Mouse (Mus musculus) forebrain, embryonic 13.5 days (tissue): ENCODE data around the gene Mrto4. TPM values are rescaled to one million over a fixed set of nuclear protein-coding genes. Genes with fewer than 3 reads are reported as not detected.
A peak's percentile ranks its signal among the peaks of the same experiment; 100 is the strongest.
"Not testable (repeated sequence)": the region's sequence is repeated elsewhere in the genome, so short reads cannot be mapped to it uniquely, and the experiment has no call there.

ENCODE experiments used
- ATAC-seq: fragments of 200-750 bp; cut with Nextera tagmentation; 2 replicates; pipeline ENCODE4 v1.8.0; 2017
- H3K27ac ChIP-seq: fragments of 300-500 bp; sonication (generic); 2 replicates; pipeline ENCODE4 v1.5.1; 2015; ENCODE audit warnings: inconsistent platforms, mild to moderate bottlenecking, moderate library complexity
- H3K27me3 ChIP-seq: fragments of 300-500 bp; sonication (generic); 2 replicates; pipeline ENCODE4 v1.6.1; 2015; ENCODE audit warnings: mild to moderate bottlenecking, inconsistent platforms
- H3K36me3 ChIP-seq: fragments of 300-500 bp; sonication (generic); 2 replicates; pipeline ENCODE4 v1.6.1; 2015; ENCODE audit warnings: mild to moderate bottlenecking, inconsistent platforms; ENCODE audit not compliant: poor library complexity, severe bottlenecking
- H3K4me1 ChIP-seq: fragments of 300-500 bp; sonication (generic); 2 replicates; pipeline ENCODE4 v1.6.1; 2015; ENCODE audit warnings: inconsistent platforms
- H3K4me2 ChIP-seq: fragments of 300-500 bp; sonication (generic); 2 replicates; pipeline ENCODE4 v1.6.1; 2015; ENCODE audit warnings: inconsistent platforms, mild to moderate bottlenecking, moderate library complexity
- H3K4me3 ChIP-seq: fragments of 300-500 bp; sonication (generic); 2 replicates; pipeline ENCODE4 v1.5.1; 2015; ENCODE audit warnings: mild to moderate bottlenecking, inconsistent platforms
- H3K9ac ChIP-seq: fragments of 300-500 bp; sonication (generic); 2 replicates; pipeline ENCODE4 v1.6.1; 2015; ENCODE audit warnings: mild to moderate bottlenecking, inconsistent platforms
- H3K9me3 ChIP-seq: fragments of 300-500 bp; sonication (generic); replicated peaks from 2 replicates; pipeline ENCODE4 v1.6.1; 2016; ENCODE audit warnings: inconsistent platforms
- WGBS: fragments of 180-500 bp; shearing (Covaris S2); methylation state at CpG from one replicate; pipeline ENCODE4 v1.1.7; 2015; 5-methylcytosine and 5-hydroxymethylcytosine counted together
- polyA plus RNA-seq: library from polyadenylated mRNA; unstranded; fragments of >200 nt; fragmentation: Nextera tagmentation; extraction: Ambion mirVana; gene quantifications from 2 replicates; pipeline ENCODE4 v1.2.1, GENCODE M21; 2015

The Mrto4 gene
- 119 and 134 TPM in 2 replicates for polyA plus RNA-seq

DNA sequence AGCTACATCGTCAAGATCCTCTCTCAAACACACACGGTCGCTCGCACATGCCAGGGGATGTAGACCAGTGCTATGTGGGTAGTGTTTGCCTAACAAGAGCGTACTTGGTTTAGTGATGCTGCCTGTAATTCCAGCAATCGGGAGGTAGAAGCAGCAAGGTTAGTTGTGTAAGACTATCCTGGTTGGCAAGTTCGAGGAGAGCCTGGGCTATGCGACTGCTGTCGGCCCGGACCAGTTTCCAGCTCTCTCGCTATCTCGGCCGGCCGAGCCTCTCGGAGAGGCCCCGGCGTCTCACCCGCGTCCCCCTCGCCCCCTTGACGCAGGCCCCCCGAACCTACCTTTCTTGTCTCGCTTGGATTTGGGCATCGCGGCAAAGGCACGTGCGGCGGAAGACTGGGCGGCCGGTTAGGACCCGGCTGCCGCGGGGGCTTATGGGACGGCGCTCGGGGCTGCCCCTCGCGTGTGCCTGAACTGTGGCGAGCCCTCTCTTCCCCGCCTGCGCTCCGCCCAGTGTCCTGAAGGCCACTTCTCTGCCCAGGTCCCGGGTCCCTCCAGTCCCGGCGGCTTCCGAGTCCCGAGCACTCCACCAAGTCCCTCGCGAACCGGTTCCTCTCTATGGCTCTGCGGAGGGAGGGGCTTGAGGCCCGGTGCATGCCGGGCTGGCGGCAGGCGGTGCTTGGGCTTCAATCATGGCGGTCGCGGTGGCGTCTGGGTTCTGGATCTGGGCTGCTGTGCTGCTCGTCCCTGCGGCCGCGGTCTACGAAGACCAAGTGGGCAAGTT lies at the start of gene Mrto4, which contains the start of the genes Emc1 and Ubr4:
Mrto4 (minus strand) TSS at position 646 of the 781 bp plus-strand sequence.
Emc1 (plus strand) TSS at position 657 of the 781 bp plus-strand sequence.
Ubr4 (plus strand) TSS at position 679 of the 781 bp plus-strand sequence.
- peaks cover 20% of the 10 kb centered on the region for H3K4me1 ChIP-seq
- H3K4me2 ChIP-seq = peak within 1 kb of the TSS; percentile 97
- H3K27me3 ChIP-seq = no peaks in the 10 kb centered on the region
- WGBS = under 1% methylated on average over 64 of the region's 64 CpGs
- no peaks in the 10 kb centered on the region for H3K9me3 ChIP-seq
- ATAC-seq = peak; percentile 96
- peak within 1 kb of the TSS; percentile 91 for H3K9ac ChIP-seq
- H3K36me3 ChIP-seq = peaks cover 50% of the 10 kb centered on the region
- H3K27ac ChIP-seq = peak within 1 kb of the TSS; percentile 95
- peak within 1 kb of the TSS; percentile 84 for H3K4me3 ChIP-seq

DNA sequence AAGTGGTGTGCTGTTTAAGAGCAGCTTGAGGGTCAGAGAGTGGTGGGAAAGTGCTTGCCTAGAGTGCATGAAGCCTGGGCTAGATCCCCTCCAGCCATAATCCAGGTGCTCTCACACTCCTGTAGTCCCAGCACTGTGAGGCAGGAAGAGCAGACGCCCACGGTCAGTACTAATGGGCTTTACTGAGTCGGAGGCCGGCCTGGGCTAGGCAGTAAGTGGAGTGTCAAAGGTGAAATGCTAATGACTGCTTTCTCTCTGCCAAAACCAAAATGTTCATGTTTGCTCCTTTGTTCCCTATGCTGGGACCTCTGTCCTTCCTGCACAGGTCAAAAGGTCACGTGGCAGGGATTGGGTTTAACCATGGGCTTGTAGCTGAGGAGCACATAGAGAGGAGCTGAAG lies 48.1 kb upstream of the Mrto4 start:
- WGBS = 93% methylated on average over 5 of the region's 5 CpGs
- Histone ChIP-seq H3K27me3 (no peaks in the 10 kb centered on the region), H3K4me1 (no peaks in the 10 kb centered on the region), H3K27ac (no peak overlapping the region), H3K9ac (no peak overlapping the region), H3K9me3 (no peaks in the 10 kb centered on the region), H3K4me2 (no peak overlapping the region), H3K4me3 (no peak overlapping the region), H3K36me3 (peaks cover 97% of the 10 kb centered on the region)
- ATAC-seq = no peak

DNA sequence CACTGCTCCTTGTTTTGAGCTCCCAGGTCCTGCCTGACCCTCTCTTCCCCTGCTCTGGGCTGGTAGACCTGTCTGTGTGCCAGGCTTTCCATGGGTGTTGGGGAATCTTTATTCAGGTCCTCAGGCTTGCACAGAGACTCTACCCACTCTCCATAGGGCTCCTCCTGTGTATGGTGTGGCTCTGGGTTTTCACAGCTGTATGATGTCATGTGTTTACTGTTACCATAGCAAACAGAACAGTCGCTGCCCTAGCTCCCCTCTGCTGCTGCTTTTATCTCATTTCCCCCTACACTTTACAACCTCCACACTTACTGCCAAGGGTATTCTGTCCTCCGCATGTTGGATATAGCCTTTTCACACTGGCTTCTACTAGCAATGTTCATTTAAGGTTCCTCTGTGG lies 43.1 kb upstream of the Mrto4 start:
- no peaks in the 10 kb centered on the region for H3K4me1 ChIP-seq
- no peaks in the 10 kb centered on the region for H3K9me3 ChIP-seq
- no peak overlapping the region for H3K27ac ChIP-seq
- H3K27me3 ChIP-seq = no peaks in the 10 kb centered on the region
- H3K4me3 ChIP-seq = no peak overlapping the region
- no peak overlapping the region for H3K4me2 ChIP-seq
- 73% methylated on average over 2 of the region's 2 CpGs for WGBS
- H3K36me3 ChIP-seq = peaks cover 96% of the 10 kb centered on the region
- H3K9ac ChIP-seq = no peak overlapping the region
- ATAC-seq = no peak

DNA sequence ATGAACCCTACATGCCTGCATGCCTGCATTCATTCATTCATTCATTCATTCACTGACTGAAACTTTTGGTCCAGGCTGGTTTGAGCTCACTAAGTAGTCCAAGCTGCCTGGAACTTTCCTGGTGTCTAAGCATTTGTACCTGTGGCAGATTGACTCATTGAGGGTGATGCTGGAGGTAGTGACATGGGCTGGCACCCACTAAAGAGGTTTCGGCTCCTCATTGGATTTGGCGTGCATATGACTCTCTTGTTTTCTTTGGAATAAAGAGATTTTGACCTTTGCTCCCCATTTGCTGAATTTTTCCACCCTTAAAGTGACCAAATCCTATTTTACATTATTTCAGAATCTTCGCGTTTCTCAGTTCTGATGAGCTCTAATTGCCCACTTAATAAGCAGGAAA lies 37.2 kb upstream of the Mrto4 start:
- Histone ChIP-seq H3K9me3 (no peaks in the 10 kb centered on the region), H3K4me3 (no peak overlapping the region), H3K4me1 (no peaks in the 10 kb centered on the region), H3K4me2 (no peak overlapping the region), H3K27ac (no peak overlapping the region), H3K27me3 (no peaks in the 10 kb centered on the region), H3K36me3 (peaks cover 54% of the 10 kb centered on the region), H3K9ac (no peak overlapping the region)
- WGBS = 89% methylated on average over 4 of the region's 4 CpGs
- ATAC-seq = no peak

DNA sequence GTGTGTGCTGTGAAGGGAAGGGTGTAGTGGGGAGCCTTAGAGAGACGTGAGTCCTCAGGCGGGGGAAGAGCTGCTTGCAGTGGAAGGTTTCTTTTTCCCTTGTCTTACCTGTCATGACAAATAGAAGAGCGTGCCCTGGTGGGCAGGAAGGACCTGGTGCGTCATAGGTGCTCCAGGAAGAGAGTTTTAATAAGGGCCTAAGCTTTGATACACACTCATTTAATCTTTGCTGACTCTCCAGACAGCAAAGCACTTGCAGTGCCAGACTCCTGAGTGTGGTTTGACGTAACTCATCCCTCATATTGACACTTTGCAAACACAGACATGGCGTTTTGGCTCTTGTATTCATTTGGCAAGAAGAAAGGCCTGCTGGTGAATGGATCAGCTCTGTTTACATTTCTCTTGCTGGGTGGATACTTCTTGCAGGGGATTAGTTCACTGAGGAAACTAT lies 34.5 kb upstream of the Mrto4 start:
- H3K9me3 ChIP-seq = no peaks in the 10 kb centered on the region
- H3K4me3 ChIP-seq = no peak overlapping the region
- H3K9ac ChIP-seq = no peak overlapping the region
- no peak for ATAC-seq
- H3K4me1 ChIP-seq = peaks cover 7% of the 10 kb centered on the region
- no peak overlapping the region for H3K4me2 ChIP-seq
- peaks cover 29% of the 10 kb centered on the region for H3K36me3 ChIP-seq
- H3K27ac ChIP-seq = no peak overlapping the region
- 74% methylated on average over 6 of the region's 6 CpGs for WGBS
- no peaks in the 10 kb centered on the region for H3K27me3 ChIP-seq

DNA sequence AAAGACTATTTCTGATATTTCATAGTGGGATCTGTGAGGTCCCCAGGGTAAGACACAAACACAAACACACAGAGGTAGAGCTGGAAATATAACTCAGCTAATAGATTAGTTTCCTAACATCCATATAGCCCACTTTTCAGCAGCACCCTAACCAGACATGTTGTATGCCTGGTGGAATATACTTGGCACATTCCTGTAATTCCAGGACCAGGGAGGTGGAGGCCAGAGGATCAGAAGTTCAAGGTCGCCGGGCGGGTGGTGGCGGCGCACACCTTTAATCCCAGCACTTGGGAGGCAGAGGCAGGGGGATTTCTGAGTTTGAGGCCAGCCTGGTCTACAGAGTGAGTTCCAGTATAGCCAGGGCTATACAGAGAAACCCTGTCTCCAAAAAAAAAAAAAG lies 33.5 kb upstream of the Mrto4 start:
- not testable (repeated sequence) for H3K27ac ChIP-seq, H3K27me3 ChIP-seq, H3K9me3 ChIP-seq, ATAC-seq, H3K4me2 ChIP-seq, H3K9ac ChIP-seq, H3K4me3 ChIP-seq
- 88% methylated on average over 5 of the region's 5 CpGs for WGBS
- H3K4me1 ChIP-seq = peaks cover 17% of the 10 kb centered on the region
- H3K36me3 ChIP-seq = peaks cover 18% of the 10 kb centered on the region

DNA sequence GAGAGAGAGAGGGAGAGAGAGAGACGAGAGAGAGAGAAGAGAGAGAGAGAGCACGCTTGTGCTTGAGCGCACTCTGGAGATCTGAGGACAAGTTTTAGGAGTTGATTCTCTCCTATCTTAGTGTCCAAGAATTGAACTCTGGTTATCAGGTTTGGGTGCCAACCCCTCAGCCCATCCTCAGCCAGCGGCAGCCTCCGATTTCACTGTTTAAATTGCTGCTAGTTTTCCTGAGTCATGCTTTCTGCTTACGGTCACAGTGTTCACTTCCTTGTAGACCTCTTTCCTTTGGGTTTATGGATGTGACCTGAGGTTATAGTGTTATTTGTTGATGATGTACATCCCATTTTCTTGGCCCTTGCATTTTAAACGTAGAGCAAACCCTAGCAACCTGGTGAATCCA lies 29.9 kb upstream of the Mrto4 start:
- Histone ChIP-seq H3K27me3 (no peaks in the 10 kb centered on the region), H3K27ac (no peak overlapping the region), H3K9me3 (no peaks in the 10 kb centered on the region), H3K36me3 (peaks cover 8% of the 10 kb centered on the region; the same call in 1 of the 2 replicates), H3K4me3 (no peak overlapping the region), H3K4me2 (peak overlapping the region; percentile 98), H3K9ac (no peak overlapping the region), H3K4me1 (peaks cover 24% of the 10 kb centered on the region)
- no peak for ATAC-seq
- 84% methylated on average over 7 of the region's 7 CpGs for WGBS

DNA sequence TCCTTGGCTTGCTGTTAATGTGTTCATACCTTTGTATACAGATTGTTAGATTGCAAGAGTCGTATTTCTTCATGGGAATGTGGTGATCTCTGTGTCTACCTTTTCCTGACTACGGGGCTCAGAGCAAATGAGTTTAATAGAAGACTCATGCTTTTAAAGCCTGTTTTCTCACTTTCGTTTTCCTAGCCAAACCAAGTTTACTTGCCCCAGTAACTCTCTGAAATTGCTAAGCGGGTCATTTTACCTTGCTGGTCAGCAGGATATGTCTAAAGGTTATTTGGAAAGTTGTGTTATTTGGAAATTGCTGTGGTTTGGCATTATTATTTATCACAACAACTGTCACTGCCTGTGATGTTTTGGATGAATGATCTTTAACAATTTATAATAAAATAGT lies 29.1 kb upstream of the Mrto4 start:
- peak overlapping the region; percentile 86 for H3K9ac ChIP-seq
- H3K9me3 ChIP-seq = no peaks in the 10 kb centered on the region
- H3K4me1 ChIP-seq = peaks cover 24% of the 10 kb centered on the region
- no peak for ATAC-seq
- WGBS = 60% methylated on average over 4 of the region's 4 CpGs
- peak overlapping the region; percentile 87 for H3K4me3 ChIP-seq
- H3K36me3 ChIP-seq = peaks cover 16% of the 10 kb centered on the region; the same call in 1 of the 2 replicates
- peak overlapping the region; percentile 98 for H3K4me2 ChIP-seq
- H3K27ac ChIP-seq = no peak overlapping the region
- H3K27me3 ChIP-seq = no peaks in the 10 kb centered on the region

DNA sequence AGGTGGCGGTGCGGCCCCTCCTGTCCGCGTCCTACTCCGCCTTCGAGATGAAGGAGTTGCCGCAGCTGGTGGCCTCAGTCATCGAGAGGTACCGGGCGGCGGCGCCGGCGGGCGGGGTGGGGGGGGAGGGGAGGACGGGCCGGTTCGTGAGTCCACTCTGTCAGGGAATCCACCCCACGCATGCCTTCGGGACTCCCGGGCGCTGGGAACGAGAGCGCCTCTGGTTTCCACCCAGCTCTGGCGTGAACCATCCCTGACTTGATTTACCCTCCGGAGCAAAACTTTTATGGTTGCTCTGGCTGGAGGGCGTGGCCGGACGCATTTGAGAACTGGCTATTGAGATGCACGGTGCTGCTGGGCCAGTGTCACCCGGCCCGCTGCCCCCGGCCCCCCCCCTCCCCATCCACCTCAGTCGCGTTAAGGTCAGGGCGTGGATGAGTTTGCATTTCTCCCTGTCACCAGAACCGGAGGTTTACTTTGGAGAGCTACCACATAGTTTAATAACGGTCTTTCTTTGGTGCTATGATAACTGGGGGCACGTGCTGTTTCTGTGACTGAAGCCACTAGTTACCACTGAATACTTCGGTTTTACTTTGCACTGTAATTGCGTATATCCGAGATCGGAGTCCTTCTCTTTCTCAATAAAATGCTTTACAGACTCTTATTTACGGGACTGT lies 28.5 kb upstream of the Mrto4 start:
- peak; percentile 66; the same call in 1 of the 2 replicates for ATAC-seq
- Histone ChIP-seq H3K27ac (peak overlapping the region; percentile 73), H3K36me3 (peaks cover 21% of the 10 kb centered on the region), H3K4me3 (peak overlapping the region; percentile 87), H3K4me2 (peak overlapping the region; percentile 98), H3K4me1 (peaks cover 24% of the 10 kb centered on the region), H3K9me3 (no peaks in the 10 kb centered on the region), H3K9ac (peak overlapping the region; percentile 86), H3K27me3 (no peaks in the 10 kb centered on the region)
- 4% methylated on average over 39 of the region's 44 CpGs for WGBS

DNA sequence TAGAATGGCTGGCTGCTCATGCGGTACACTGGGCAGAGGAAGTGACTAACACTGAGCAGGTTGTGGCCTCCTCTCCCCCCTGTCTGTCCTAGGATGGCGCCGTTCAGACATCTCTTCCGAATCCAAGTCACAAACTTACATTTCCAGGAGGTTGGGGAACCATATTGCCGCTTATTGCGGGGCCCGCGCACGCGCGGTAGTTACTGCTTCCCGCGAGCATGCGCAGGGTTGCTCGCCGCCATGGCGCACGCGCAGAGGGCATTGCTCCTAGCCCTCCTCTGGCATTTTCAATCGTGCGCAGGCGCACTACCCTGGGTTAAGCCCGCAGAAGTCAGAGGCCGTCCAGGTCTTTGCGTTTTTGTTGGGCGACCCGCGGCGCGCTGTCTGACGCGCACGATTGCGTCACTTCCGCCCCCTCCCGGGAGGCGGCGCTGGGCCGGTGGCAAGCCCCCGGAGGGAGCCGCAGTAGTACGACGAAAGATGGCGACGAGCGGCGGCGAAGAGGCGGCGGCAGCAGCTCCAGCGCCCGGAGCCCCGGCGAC lies 27.9 kb upstream of the Mrto4 start:
- under 1% methylated on average over 45 of the region's 54 CpGs for WGBS
- peak; percentile 95 for ATAC-seq
- Histone ChIP-seq H3K27me3 (no peaks in the 10 kb centered on the region), H3K4me1 (peaks cover 24% of the 10 kb centered on the region), H3K4me3 (peak overlapping the region; percentile 87), H3K27ac (peak overlapping the region; percentile 73), H3K4me2 (peak overlapping the region; percentile 98), H3K36me3 (peaks cover 27% of the 10 kb centered on the region), H3K9me3 (no peaks in the 10 kb centered on the region), H3K9ac (peak overlapping the region; percentile 86)

DNA sequence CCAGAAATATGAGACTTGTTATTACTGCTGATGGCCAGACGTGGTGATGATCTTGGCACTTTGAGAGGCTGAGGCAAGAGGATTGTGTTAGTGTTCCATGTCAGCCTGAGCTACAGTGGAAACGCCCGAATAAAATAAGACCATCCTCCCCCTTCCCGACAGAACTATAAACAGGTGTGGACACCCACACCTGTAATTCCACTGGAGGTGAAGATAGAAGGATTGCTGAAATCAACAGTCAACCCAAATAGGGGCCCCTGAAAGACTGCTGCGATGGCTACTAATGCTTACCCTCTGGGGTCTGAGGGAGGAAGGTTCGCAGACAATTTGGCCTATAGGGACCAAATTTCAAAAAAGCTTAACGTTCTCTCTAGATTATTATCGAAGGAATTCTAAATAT lies 27.3 kb upstream of the Mrto4 start:
- Histone ChIP-seq H3K4me3 (peak overlapping the region; percentile 87), H3K36me3 (peaks cover 33% of the 10 kb centered on the region), H3K4me1 (peaks cover 24% of the 10 kb centered on the region), H3K9ac (peak overlapping the region; percentile 86), H3K27ac (peak overlapping the region; percentile 73; the same call in 1 of the 2 replicates), H3K9me3 (no peaks in the 10 kb centered on the region), H3K27me3 (no peaks in the 10 kb centered on the region), H3K4me2 (peak overlapping the region; percentile 98)
- 13% methylated on average over 8 of the region's 8 CpGs for WGBS
- no peak for ATAC-seq

DNA sequence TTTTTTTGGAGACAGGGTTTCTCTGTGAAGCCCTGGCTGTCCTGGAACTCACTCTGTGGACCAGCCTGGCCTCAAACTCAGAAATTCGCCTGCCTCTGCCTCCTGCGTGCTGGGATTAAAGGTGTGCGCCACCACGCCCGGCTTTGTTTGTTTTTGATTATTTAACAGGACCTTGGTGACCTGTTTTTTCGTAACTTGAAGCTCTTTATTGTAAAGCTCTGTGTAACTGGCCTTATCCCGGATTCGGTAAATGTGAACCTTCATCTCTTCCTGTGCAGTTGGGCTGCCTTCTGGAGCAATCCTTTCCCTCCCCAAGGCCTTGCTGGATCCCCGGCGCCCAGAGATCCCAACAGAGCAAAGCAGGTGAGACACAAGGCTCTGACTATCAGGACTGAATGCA lies 21.2 kb upstream of the Mrto4 start:
- H3K9ac ChIP-seq = no peak overlapping the region
- no peak for ATAC-seq
- no peaks in the 10 kb centered on the region for H3K9me3 ChIP-seq
- no peaks in the 10 kb centered on the region for H3K4me1 ChIP-seq
- H3K27ac ChIP-seq = no peak overlapping the region
- WGBS = 92% methylated on average over 10 of the region's 10 CpGs
- peaks cover 92% of the 10 kb centered on the region for H3K36me3 ChIP-seq
- H3K4me2 ChIP-seq = no peak overlapping the region
- H3K4me3 ChIP-seq = no peak overlapping the region
- no peaks in the 10 kb centered on the region for H3K27me3 ChIP-seq
